In genomic region chr6:122719942-122720341, GRCm38 (mm10) we compare ENCODE assay signal across 9 mouse cellular contexts. TPM values are rescaled to one million over a fixed set of nuclear protein-coding genes. Genes with fewer than 3 reads are reported as not detected.
DNase-seq lines count a peak whose midpoint lies in the region.
"Had no signal": no experiment of that assay in that cellular context is flagged by ENCODE, and none has a peak within 500 bp of the region (broad histone marks: within the 10 kb centered on the region; RNA-seq: fewer than 3 reads in every experiment).

No protein-coding gene starts in this region.

- DNase-seq in layer of hippocampus, adult 11-12 months (ENCODE audit: low spot score): peak; percentile 76
- no peak for DNase-seq in layer of hippocampus, adult 9-10 months (ENCODE audit: low spot score)
- peak; percentile 50 for DNase-seq in T-cell, adult 2 months (ENCODE audit: low spot score)
- peak; percentile 65 to 67 for DNase-seq in cerebellum, postnatal 36 days
- peak; percentile 72 for DNase-seq in gastrocnemius, postnatal 10 days
- DNase-seq in layer of hippocampus, postnatal 10 days (ENCODE audit: low spot score in 2 of 2): peak; percentile 68 to 79
- DNase-seq in mesoderm, embryonic 11.5 days (ENCODE audit: low read depth, low spot score): peak; percentile 56
- DNase-seq in thymus, postnatal 0 days (ENCODE audit: low spot score): peak; percentile 49

RNA-seq across cellular contexts. Expression of gene Nanog, which starts 12.7 kb away (rescaled TPM):
- not detected for total RNA-seq in gastrocnemius, postnatal 10 days (2021)
- total RNA-seq in layer of hippocampus, postnatal 10 days (2021): not detected
- 0.07 TPM in 1 of 2 replicates, not detected in the other for polyA plus RNA-seq in thymus, postnatal 0 days (2015; fragmentation: Nextera tagmentation; extraction: Ambion mirVana)
- polyA plus RNA-seq: macrophage had no signal
